Mouse (Mus musculus): ENCODE data around the gene Six2. TPM values are rescaled to one million over a fixed set of nuclear protein-coding genes. Genes with fewer than 3 reads are reported as not detected.

Gene Six2
- total RNA-seq, 2 experiments from 2014 or later: 0.33 TPM; not detected in 1

DNA sequence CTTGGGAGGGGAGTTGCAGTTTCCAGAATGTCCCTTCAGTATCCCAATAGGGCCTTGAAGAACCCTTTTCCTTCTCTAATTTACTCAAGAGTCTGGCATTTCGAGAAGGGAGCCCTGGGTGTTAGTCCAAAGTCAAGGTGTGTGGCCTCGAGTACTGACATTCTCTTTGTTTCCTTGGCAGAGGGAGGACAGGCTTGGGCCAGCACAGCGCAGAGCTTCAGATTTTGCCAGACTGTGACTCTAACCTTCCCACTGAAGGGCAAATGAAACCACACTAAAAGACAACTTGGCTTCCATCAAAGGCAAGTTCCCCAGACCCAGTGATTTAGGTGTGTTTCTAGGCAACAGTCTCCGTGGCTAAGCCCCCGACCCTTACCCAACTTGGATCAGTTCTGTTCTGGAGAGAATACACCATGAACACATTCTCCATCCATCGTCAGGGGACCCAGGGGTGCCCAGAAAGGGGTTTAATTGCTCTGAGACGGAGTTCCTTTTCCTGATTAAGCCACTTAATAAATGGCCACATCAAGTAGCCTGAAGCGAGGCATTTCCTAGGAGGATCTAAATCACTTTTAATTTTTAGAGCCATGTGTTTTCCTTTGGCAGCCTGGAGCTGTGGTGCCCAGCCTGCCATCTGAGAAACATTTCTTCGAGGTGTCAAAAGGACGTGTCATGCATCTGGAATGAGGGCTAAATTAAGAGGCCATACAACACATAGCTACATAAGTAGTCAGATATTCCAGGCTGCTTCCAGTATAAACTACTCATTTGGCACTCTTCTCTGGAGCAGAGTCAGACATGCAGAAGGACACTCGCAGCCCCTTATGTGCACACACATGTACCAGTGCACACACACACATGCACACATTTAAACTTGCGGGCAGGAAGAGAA, 16.5 kb upstream of the Six2 start:
- DNase-seq (ENCODE audit: low spot score in 2 of 2): no peak
- no peak for TF ChIP-seq CTCF (conservative IDR thresholded peaks at IDR 0.05)
- no peak overlapping the region for H3K4me3 ChIP-seq
- H3K27ac ChIP-seq: no peak overlapping the region

DNA sequence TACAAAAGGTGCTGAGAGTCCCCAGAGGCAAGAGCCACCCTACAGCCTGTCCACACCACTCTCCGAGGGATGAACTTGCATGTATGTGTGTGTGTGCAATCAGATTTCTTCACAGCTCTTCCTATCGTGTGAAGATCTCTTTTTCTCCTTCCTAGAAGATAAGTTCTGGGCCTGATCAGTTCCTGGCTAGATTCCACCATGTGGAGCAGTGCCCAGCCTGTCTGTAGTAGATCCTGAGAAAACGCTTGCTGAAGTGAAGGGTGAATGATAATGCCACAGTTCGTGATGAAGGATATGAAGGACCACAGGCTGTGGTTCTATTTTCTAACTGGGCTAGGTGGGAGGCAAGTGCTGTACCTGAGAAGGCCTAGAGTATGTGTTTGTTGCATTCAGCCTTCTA, 12.0 kb upstream of the Six2 start:
- DNase-seq (ENCODE audit: low spot score in 2 of 2): no peak
- no peak for TF ChIP-seq CTCF (conservative IDR thresholded peaks at IDR 0.05)
- Histone ChIP-seq H3K4me3 (no peak overlapping the region), H3K27ac (no peak overlapping the region)

DNA sequence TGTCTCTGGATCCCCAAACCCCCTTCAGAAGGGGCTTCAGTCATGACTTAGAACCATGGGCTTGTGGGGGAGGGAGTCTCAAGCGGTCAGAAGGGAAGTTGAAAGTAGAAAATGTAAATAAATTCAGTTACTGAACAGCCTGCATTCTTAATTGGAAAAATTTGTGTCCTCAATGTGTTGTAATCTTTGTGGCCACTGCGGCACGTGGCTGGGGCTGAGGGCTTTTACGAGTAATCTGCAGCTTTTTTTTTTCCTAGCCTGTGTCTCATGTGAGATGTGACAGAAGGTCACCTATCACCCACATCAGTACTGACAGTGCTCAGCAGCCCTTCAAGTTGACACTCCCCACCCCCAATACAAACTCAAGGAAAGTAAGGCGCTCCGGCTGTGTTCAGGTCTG, 10.6 kb upstream of the Six2 start:
- no peak overlapping the region for H3K27ac ChIP-seq
- DNase-seq (ENCODE audit: low spot score in 2 of 2): no peak
- TF ChIP-seq CTCF (conservative IDR thresholded peaks at IDR 0.05): no peak
- H3K4me3 ChIP-seq: no peak overlapping the region

DNA sequence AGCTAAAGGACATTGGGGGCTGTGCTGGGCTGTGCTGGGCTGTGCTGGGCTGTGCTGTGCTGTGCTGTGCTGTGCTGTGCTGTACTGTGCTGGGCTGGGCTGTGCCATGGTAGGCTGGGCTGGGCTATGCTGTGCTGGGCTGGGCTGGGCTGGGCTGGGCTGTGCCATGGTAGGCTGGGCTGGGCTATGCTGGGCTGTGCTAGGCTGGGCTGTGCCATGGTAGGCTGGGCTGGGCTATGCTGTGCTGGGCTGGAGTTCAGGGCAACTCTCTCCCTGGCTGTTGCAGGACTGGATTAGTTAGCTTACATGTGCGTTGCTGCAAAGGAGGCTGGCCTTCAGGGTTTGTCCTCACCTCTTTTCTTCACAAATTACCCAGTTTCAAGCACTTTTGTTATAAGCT, 9.9 kb upstream of the Six2 start:
- DNase-seq (ENCODE audit: low spot score in 2 of 2): no peak
- TF ChIP-seq CTCF (conservative IDR thresholded peaks at IDR 0.05): no peak
- no peak overlapping the region for H3K27ac ChIP-seq
- H3K4me3 ChIP-seq: no peak overlapping the region

DNA sequence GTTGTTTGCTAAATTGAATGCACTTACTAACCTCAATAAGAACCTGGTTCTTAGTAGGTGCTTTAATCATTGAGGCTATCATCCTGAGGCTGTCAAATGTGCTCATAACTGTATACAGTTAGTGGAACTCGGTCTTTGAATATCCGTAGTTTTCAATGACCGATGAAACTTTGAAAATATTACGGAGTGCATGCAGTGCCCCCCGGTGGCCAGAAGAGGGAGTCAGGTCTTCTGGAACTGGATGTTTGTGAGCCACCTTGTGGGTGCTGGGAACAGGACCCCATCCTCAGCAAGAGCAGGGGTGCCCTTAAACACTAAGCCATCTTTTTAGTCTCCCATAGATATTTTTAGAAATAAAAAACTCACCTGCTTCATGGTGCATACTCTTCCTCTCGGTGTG, 6.4 kb upstream of the Six2 start:
- H3K4me3 ChIP-seq: no peak overlapping the region
- DNase-seq (ENCODE audit: low spot score in 2 of 2): no peak
- H3K27ac ChIP-seq: no peak overlapping the region
- TF ChIP-seq CTCF (conservative IDR thresholded peaks at IDR 0.05): peak; percentile 62

DNA sequence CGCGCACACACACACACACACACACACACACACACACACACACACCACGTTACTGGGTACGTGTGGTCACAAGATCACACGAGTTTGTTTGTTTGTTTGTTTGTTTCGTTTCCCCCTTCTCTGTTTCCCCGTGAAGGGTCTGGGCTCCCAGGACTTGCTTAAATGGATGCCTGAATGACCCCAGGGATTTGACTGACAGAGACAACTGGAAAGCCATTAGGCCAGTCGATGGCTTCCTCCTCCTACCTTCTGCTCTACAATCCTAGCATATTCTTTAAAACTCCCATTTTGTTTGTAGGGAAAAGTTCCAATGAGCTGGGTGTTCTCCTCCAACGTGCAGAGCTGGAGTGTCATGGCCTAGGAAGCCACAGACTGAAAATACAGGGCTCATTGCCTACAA, 5.0 kb upstream of the Six2 start:
- DNase-seq (ENCODE audit: low spot score in 2 of 2): no peak
- Histone ChIP-seq H3K27ac (no peak overlapping the region), H3K4me3 (no peak overlapping the region)
- TF ChIP-seq CTCF (conservative IDR thresholded peaks at IDR 0.05): no peak

DNA sequence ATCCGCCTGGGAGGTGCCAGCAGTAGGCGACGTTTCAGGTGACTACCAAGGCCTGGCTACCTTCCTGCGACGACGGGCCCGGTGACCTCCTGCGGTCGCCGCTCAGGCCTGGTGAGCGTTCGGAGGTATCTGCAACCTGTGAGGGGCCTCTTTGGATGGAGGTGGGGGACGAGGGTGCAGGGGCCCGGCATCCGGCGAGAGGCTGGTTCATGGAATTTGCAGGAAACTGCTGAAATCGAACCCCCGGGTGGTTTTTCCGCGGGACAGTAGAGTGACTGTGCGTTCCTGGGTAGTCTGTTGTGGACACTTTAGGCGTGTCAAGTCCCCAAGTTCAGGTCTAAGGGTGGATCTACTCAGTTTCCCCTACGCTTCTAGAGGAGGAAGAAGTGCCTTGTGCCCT, 4.5 kb upstream of the Six2 start:
- no peak overlapping the region for H3K27ac ChIP-seq
- no peak overlapping the region for H3K4me3 ChIP-seq
- DNase-seq (ENCODE audit: low spot score in 2 of 2): no peak
- TF ChIP-seq CTCF (conservative IDR thresholded peaks at IDR 0.05): no peak

DNA sequence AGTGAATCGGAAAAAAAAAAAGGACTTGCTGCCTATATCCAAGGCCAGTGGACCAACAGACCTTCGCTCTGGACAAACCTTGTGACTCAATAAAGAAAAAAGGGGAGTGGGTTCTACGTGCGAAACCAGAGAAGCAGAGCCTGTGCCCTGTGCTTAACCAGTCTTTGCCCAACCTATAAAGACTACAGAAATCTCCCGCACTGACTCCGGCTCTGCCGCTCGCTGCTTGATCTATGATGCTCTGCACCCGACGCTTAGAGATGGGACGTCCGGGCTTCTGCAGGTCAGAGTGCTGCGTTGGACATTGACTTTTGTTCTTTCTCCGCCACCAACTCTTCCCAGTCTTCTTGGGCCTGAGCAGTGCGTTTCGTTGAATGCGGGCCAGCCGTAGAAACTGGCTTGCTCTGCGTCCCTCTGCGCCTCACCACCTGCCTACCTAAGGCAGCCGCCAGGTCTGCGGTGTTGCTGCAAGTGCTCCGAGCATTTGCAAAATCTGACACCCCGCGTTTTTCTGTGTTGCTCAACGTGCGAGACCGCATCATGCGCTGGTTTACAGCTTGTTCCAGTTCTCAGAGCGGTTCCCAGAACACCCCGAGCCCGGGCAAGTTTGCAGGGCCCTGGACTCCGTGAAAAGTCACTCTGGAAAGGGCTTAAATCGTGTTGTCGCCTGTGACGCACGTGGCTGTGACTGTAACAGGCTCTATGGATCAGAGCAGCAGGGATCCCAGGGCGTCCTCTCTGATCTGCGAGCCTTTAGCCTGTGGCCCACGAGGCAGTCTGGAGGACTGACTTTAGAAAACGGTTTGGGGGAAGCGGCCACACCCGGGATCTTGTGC, 3.8 kb upstream of the Six2 start:
- no peak for DNase-seq (ENCODE audit: low spot score in 2 of 2)
- no peak for TF ChIP-seq CTCF (conservative IDR thresholded peaks at IDR 0.05)

DNA sequence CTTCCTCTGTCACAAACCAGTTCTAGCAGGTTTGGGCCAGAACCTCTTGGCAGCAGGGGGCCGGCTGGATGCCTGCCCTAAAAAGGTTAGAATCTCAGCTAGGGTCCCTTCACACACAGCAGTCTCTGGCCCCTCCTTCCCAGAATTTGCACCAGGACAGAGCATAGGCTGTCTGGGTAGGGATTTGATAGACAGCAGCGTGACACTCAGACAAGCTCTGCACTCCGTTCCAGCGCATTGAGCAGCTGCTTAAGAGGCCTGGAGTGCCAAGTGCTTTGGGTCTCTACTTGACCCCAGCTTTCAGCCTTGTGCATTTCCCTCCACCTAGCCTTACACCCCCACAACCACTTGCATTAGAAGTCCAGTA, 2.9 kb upstream of the Six2 start:
- no peak for DNase-seq (ENCODE audit: low spot score in 2 of 2)
- Histone ChIP-seq H3K27ac (no peak overlapping the region), H3K4me3 (no peak overlapping the region)
- TF ChIP-seq CTCF (conservative IDR thresholded peaks at IDR 0.05): no peak

More for the DNA sequence above, 3.8 kb upstream of the Six2 start:
- Histone ChIP-seq H3K4me3 (no peak overlapping the region), H3K27ac (no peak overlapping the region)

DNA sequence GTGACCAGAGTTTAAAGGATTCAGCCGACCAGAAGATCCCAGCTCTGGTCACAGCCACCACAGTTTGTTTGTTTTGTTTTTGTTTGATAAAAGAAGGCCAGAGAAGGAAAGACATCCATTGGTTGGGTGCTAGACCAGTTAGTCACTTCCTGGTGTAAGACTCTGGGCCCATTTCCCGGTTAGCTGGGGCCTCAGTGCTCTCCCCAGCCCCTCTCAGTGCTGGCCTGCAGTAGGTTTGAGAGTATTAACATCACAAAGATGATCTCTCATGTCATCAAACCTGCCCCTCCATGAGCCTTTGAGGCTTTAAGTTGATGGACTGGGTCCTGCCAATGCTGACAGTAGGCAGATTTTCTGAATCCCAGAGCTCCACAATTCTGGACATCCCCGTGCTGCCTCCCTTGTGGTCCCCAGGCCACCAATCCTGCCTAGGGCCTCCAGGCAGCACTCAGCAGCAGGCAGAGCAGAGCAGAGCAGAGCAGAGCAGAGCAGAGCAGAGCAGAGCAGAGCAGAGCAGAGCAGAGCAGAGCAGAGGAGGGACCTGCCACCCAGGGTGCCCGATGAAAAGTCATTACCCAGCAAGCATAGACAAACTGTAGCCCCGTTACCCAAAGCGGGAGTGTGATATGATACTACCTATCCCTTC, 2.4 kb upstream of the Six2 start:
- no peak for DNase-seq (ENCODE audit: low spot score in 2 of 2)
- no peak for TF ChIP-seq CTCF (conservative IDR thresholded peaks at IDR 0.05)
- H3K4me3 ChIP-seq: no peak overlapping the region

DNA sequence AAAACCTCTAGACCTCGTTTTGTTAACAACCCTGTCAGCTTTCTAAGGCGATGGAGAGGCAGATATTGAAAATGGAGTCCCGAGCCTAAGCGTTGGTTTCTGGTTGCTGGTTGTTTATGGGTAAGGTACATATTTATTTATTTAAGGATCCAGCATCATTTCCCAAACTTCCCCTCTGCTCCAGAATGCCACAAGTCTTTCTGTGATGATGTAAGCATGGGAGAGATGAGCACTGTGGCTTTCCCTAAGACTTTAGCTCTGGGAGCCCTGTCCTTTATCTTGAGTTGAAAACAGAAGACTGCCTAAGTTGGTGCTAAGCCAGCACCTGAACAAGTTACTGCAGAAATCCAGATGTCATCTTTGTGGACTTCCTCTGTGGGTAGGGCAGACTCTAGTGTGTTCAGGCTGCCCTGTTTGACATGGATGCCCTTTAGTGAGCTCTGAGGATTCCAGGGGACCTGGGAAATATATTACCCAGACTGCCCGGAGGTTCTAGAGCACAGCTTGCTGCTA, 1.8 kb upstream of the Six2 start:
- no peak for TF ChIP-seq CTCF (conservative IDR thresholded peaks at IDR 0.05)
- Histone ChIP-seq H3K27ac (no peak overlapping the region), H3K4me3 (no peak overlapping the region)
- no peak for DNase-seq (ENCODE audit: low spot score in 2 of 2)

More for the DNA sequence above, 2.4 kb upstream of the Six2 start:
- H3K27ac ChIP-seq: no peak overlapping the region

DNA sequence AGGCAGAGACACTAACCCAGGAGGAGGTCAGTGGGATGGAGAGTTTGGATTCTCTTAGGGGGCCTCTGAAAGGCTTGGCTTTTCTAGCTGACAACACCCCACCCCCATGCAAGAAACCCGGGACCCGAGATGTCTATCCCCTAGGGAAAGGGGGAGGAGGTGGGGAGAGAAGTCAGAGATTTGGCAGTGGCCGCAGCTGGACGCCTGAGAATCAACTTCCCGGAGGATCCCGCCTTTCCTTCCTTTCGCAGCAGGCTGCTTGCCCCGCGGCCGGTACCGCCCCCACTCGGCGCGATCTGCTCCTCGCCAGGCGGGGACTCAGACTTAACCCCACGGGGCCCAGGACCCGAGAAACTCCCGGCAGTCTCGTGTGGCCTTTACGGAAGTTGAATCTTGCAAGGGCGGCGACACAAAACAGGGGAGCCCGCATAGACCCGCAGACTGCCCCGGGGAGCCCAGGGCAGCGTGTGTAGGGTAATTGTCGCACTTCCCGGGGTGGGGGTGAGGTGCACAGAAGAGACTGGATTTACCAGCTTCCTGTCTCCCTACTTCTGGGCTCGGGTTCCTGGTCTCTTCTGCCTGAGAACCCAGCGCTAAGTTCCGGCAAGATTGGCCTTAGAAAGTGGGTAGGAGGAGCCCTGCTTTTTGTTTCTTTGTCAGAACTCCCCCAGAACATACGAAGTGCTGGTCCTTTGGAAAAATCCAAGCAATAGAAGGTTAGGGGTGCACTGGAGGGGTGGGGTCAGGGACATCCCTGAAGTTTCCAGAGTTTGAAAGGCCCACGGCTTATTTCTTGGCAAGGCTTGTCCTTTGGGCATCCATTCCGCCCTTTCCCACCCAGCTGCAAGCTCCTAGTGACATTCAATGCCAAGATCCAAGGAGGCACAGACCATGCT, 1.1 kb upstream of the Six2 start:
- DNase-seq (ENCODE audit: low spot score in 2 of 2): no peak
- Histone ChIP-seq H3K27ac (no peak overlapping the region), H3K4me3 (no peak overlapping the region; the same call in 1 of the 2 replicates)
- no peak for TF ChIP-seq CTCF (conservative IDR thresholded peaks at IDR 0.05)
